Mouse (Mus musculus): ENCODE results near the gene Wfdc16. TPM values are rescaled to one million over a fixed set of nuclear protein-coding genes. Genes with fewer than 3 reads are reported as not detected.
"Not testable (repeated sequence)": the region's sequence is repeated elsewhere in the genome, so short reads cannot be mapped to it uniquely, and the experiment has no call there.

The Wfdc16 gene
- polyA plus RNA-seq, 1 experiment = not detected

- H3K4me3 ChIP-seq (ENCODE audit: control insufficient read depth, insufficient read depth, low read length) = no peak overlapping the region
- TF ChIP-seq POLR2A (IDR thresholded peaks at IDR 0.05; ENCODE audit: control insufficient read depth, extremely low read depth, insufficient read depth, low read length, poor library complexity) (no peak), CTCF (IDR thresholded peaks at IDR 0.05; ENCODE audit: borderline replicate concordance, control insufficient read depth, extremely low read depth, insufficient read depth, low read length, poor library complexity) (no peak)
- no peak overlapping the region for H3K27ac ChIP-seq (ENCODE audit: control insufficient read depth, insufficient read depth, low read length)
- H3K27me3 ChIP-seq (ENCODE audit: control insufficient read depth, insufficient read depth, low read length) = no peaks in the 10 kb centered on the region; the same call in 1 of the 2 replicates
- no peaks in the 10 kb centered on the region for H3K4me1 ChIP-seq (replicated peaks; ENCODE audit: control insufficient read depth, insufficient read depth, low read length)
- 91% methylated on average over 13 of the region's 13 CpGs for WGBS
- no peaks in the 10 kb centered on the region for H3K36me3 ChIP-seq (ENCODE audit: control insufficient read depth, insufficient read depth, low read length)
- no peak for DNase-seq
Observed at GRCm38 (mm10) chr2:164641881-164642673, 3.5 kb upstream of the Wfdc16 start.

GRCm38 (mm10) chr2:164641129-164641528 is 2.5 kb upstream of the Wfdc16 start:
- DNase-seq = no peak
- H3K4me3 ChIP-seq (ENCODE audit: control insufficient read depth, insufficient read depth, low read length) = no peak overlapping the region
- no peak for TF ChIP-seq POLR2A (IDR thresholded peaks at IDR 0.05; ENCODE audit: control insufficient read depth, extremely low read depth, insufficient read depth, low read length, poor library complexity)
- no peak for TF ChIP-seq CTCF (IDR thresholded peaks at IDR 0.05; ENCODE audit: borderline replicate concordance, control insufficient read depth, extremely low read depth, insufficient read depth, low read length, poor library complexity)
- no peaks in the 10 kb centered on the region; the same call in 1 of the 2 replicates for H3K27me3 ChIP-seq (ENCODE audit: control insufficient read depth, insufficient read depth, low read length)
- H3K4me1 ChIP-seq (replicated peaks; ENCODE audit: control insufficient read depth, insufficient read depth, low read length) = no peaks in the 10 kb centered on the region
- H3K27ac ChIP-seq (ENCODE audit: control insufficient read depth, insufficient read depth, low read length) = no peak overlapping the region; the same call in 1 of the 2 replicates
- 14% methylated on average over 7 of the region's 7 CpGs for WGBS
- H3K36me3 ChIP-seq (ENCODE audit: control insufficient read depth, insufficient read depth, low read length) = no peaks in the 10 kb centered on the region

GRCm38 (mm10) chr2:164635266-164635665 is 3.3 kb downstream of the Wfdc16 start:
- Histone ChIP-seq H3K4me3 (ENCODE audit: control insufficient read depth, insufficient read depth, low read length) (no peak overlapping the region), H3K4me1 (replicated peaks; ENCODE audit: control insufficient read depth, insufficient read depth, low read length) (no peaks in the 10 kb centered on the region), H3K27ac (ENCODE audit: control insufficient read depth, insufficient read depth, low read length) (no peak overlapping the region), H3K27me3 (ENCODE audit: control insufficient read depth, insufficient read depth, low read length) (no peaks in the 10 kb centered on the region; the same call in 1 of the 2 replicates), H3K36me3 (ENCODE audit: control insufficient read depth, insufficient read depth, low read length) (no peaks in the 10 kb centered on the region)
- DNase-seq = no peak
- no peak for TF ChIP-seq POLR2A (IDR thresholded peaks at IDR 0.05; ENCODE audit: control insufficient read depth, extremely low read depth, insufficient read depth, low read length, poor library complexity)
- whole genome bisulfite sequencing = 93% methylated on average over 9 of the region's 9 CpGs

GRCm38 (mm10) chr2:164621775-164622174 is 16.8 kb downstream of the Wfdc16 start:
- TF ChIP-seq POLR2A (IDR thresholded peaks at IDR 0.05; ENCODE audit: control insufficient read depth, extremely low read depth, insufficient read depth, low read length, poor library complexity) = no peak
- TF ChIP-seq CTCF (IDR thresholded peaks at IDR 0.05; ENCODE audit: borderline replicate concordance, control insufficient read depth, extremely low read depth, insufficient read depth, low read length, poor library complexity) = no peak
- no peak for DNase-seq
- no peak overlapping the region for H3K4me3 ChIP-seq (ENCODE audit: control insufficient read depth, insufficient read depth, low read length)
- no peak overlapping the region for H3K27ac ChIP-seq (ENCODE audit: control insufficient read depth, insufficient read depth, low read length)
- no peaks in the 10 kb centered on the region for H3K27me3 ChIP-seq (ENCODE audit: control insufficient read depth, insufficient read depth, low read length)
- no peaks in the 10 kb centered on the region for H3K36me3 ChIP-seq (ENCODE audit: control insufficient read depth, insufficient read depth, low read length)
- WGBS = 74% methylated on average over 4 of the region's 4 CpGs
- no peaks in the 10 kb centered on the region for H3K4me1 ChIP-seq (replicated peaks; ENCODE audit: control insufficient read depth, insufficient read depth, low read length)

GRCm38 (mm10) chr2:164619050-164619449 is 19.5 kb downstream of the Wfdc16 start:
- H3K27me3 ChIP-seq (ENCODE audit: control insufficient read depth, insufficient read depth, low read length) = no peaks in the 10 kb centered on the region
- WGBS = 92% methylated on average over 5 of the region's 5 CpGs
- H3K36me3 ChIP-seq (ENCODE audit: control insufficient read depth, insufficient read depth, low read length) = no peaks in the 10 kb centered on the region
- DNase-seq = no peak
- TF ChIP-seq CTCF (IDR thresholded peaks at IDR 0.05; ENCODE audit: borderline replicate concordance, control insufficient read depth, extremely low read depth, insufficient read depth, low read length, poor library complexity) = no peak
- no peak for TF ChIP-seq POLR2A (IDR thresholded peaks at IDR 0.05; ENCODE audit: control insufficient read depth, extremely low read depth, insufficient read depth, low read length, poor library complexity)
- no peak overlapping the region for H3K27ac ChIP-seq (ENCODE audit: control insufficient read depth, insufficient read depth, low read length)
- no peaks in the 10 kb centered on the region for H3K4me1 ChIP-seq (replicated peaks; ENCODE audit: control insufficient read depth, insufficient read depth, low read length)
- H3K4me3 ChIP-seq (ENCODE audit: control insufficient read depth, insufficient read depth, low read length) = no peak overlapping the region

GRCm38 (mm10) chr2:164615386-164615785 is 23.2 kb downstream of the Wfdc16 start:
- Histone ChIP-seq H3K4me3 (ENCODE audit: control insufficient read depth, insufficient read depth, low read length) (no peak overlapping the region), H3K27me3 (ENCODE audit: control insufficient read depth, insufficient read depth, low read length) (no peaks in the 10 kb centered on the region), H3K36me3 (ENCODE audit: control insufficient read depth, insufficient read depth, low read length) (no peaks in the 10 kb centered on the region), H3K4me1 (replicated peaks; ENCODE audit: control insufficient read depth, insufficient read depth, low read length) (no peaks in the 10 kb centered on the region), H3K27ac (ENCODE audit: control insufficient read depth, insufficient read depth, low read length) (no peak overlapping the region)
- WGBS = 94% methylated on average over 3 of the region's 3 CpGs
- TF ChIP-seq POLR2A (IDR thresholded peaks at IDR 0.05; ENCODE audit: control insufficient read depth, extremely low read depth, insufficient read depth, low read length, poor library complexity) = no peak
- no peak for TF ChIP-seq CTCF (IDR thresholded peaks at IDR 0.05; ENCODE audit: borderline replicate concordance, control insufficient read depth, extremely low read depth, insufficient read depth, low read length, poor library complexity)
- DNase-seq = no peak

- DNase-seq = not testable (repeated sequence)
Observed at GRCm38 (mm10) chr2:164613471-164613870, 25.1 kb downstream of the Wfdc16 start, which contains the start of the genes Wfdc6b and Wfdc8. Wfdc6b (plus strand) TSS chr2:164613522. Wfdc8 (minus strand) TSS chr2:164613626.

More at GRCm38 (mm10) chr2:164613471-164613870, 25.1 kb downstream of the Wfdc16 start, which contains the start of the genes Wfdc6b and Wfdc8:
- WGBS = 72% methylated on average over 8 of the region's 8 CpGs
- not testable (repeated sequence) for H3K27ac ChIP-seq (ENCODE audit: control insufficient read depth, insufficient read depth, low read length); H3K4me1 ChIP-seq (replicated peaks; ENCODE audit: control insufficient read depth, insufficient read depth, low read length); H3K36me3 ChIP-seq (ENCODE audit: control insufficient read depth, insufficient read depth, low read length); H3K27me3 ChIP-seq (ENCODE audit: control insufficient read depth, insufficient read depth, low read length); H3K4me3 ChIP-seq (ENCODE audit: control insufficient read depth, insufficient read depth, low read length)
